Mouse (Mus musculus) megakaryocyte, embryonic 14.5 days (primary cell): Measurements from ENCODE around the gene Olfr486.

Source experiments
- FLI1 ChIP-seq: IDR thresholded peaks from 2 replicates; pipeline ENCODE4 v1.6.1; 2012; ENCODE audit warnings: low read length, inconsistent platforms, mixed read lengths
- GATA1 ChIP-seq: IDR thresholded peaks from 3 replicates; pipeline ENCODE4 v1.6.1; 2012; ENCODE audit warnings: mixed read lengths, low read length, inconsistent platforms, borderline replicate concordance

DNA sequence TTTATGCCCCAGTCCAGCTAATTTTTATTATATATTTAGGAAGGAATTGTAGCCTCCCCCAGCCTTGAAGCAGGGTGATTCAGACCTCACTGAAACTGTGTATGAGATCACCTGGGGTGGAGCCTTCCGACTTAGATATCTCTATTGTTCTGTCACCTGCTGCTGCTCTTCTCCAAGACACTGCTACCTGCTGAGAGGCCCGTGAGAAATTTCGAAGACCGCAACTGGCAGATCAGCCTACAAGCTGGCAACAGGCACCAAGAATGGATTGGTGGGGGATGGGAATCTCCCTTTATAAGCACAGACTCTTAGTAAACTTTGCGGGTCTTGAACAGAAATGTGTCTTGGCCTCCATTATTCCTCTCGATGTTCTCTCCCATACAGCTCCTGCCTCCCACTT lies 24.4 kb upstream of the Olfr486 start:
- TF ChIP-seq GATA1 = no peak
- no peak for TF ChIP-seq FLI1
